Mouse (Mus musculus): Measurements from ENCODE around the gene Chd3.

Chd3 gene

GRCm38 (mm10) chr11:69298231-69298630 is 71.0 kb downstream of the Chd3 start:
- in situ Hi-C loops (cut with MboI; ENCODE audit: unreplicated experiment in 2 of 2) = no loop called here

GRCm38 (mm10) chr11:69297799-69298198 is 71.4 kb downstream of the Chd3 start:
- in situ Hi-C loops (cut with MboI; ENCODE audit: unreplicated experiment in 2 of 2) = no loop called here

GRCm38 (mm10) chr11:69295286-69295685 is 73.9 kb downstream of the Chd3 start:
- in situ Hi-C loops (cut with MboI; ENCODE audit: unreplicated experiment in 2 of 2) = no loop called here
